Mouse (Mus musculus): ENCODE results near the gene Prss16.
A peak's percentile ranks its signal among the peaks of the same experiment; 100 is the strongest.

Prss16 gene

DNA sequence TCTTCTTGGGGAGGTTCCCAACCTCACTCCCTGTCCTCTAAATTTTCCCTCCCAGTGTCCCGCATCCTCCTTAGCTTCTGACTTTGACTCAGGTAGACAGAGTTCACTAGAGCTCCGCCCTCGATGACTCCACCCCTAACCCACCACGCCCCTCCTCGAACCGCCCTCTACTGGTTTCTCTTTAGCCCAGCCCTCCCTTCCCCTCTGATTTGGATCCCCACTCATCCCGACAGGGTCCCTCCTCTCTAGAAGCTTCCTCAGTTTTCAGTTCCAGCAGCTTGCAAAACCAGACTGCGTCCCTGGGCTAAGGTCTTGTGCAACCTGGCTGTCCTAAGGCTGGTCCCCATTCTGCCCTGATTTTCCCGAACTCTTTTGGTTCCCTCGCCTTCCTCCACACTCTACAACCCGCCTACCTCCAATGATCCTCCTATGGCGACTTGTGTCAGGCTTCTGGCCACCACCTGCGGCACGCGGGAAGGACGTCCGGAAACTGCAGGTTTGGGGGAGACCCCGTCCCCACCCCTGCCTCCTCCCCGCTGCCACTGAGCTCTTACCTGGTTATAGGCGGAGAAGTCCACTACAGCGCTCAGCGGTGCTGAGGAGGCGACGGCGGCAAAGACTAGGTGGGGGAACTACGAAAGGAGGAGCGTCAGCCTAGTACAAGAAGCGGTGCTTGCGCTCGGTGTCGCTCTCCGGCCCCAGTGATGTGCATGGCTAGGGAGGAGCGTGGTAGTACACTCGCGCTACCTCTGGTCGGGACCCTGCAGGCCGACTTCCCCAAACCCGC lies 3.0 kb downstream of the Prss16 start:
- no peak for DNase-seq

GRCm38 (mm10) chr13:22005605-22006333 lies 3.8 kb downstream of the Prss16 start:
- DNase-seq: peak; percentile 32

DNA sequence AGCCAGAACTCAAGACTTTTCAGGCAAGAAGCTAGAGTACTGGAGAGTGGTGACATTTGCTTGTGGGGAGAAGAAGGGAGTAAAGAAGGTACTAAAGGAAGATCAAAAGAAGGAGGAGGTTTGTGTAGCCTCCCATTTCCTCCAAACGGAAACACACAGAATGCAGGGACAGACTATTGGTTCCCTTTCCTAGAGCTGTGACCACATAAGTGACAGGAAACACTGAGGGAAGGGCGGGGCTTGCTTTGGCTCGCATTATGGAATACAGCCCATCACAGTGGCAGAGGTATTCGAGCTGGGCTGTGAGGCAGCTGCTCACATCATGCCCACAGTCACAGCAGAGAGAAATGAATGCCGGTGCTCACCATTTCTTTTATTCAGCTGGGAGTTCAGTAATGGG lies 7.7 kb downstream of the Prss16 start:
- DNase-seq: no peak

- DNase-seq: no peak
Observed at GRCm38 (mm10) chr13:22001346-22001745, 8.2 kb downstream of the Prss16 start.

DNA sequence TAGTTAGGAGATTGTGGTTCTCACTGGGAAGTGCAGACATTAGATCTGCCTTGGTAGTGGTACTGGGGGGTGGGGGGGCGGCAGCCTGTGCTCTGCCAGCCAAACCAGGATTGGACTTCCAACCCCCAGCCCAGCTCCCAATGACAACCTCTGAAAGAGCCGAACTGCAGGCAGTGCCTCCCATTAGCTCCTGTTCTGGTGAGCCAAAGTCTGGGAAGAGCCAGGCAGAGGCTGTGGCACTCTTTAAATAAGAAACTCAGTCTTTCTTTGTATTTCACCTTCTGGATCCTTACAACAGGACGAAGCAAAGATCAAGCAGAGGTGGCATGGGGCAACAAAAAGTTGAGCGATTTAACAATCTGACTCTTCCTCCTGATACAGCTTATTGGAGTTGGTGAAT lies 10.4 kb downstream of the Prss16 start:
- no peak for DNase-seq

DNA sequence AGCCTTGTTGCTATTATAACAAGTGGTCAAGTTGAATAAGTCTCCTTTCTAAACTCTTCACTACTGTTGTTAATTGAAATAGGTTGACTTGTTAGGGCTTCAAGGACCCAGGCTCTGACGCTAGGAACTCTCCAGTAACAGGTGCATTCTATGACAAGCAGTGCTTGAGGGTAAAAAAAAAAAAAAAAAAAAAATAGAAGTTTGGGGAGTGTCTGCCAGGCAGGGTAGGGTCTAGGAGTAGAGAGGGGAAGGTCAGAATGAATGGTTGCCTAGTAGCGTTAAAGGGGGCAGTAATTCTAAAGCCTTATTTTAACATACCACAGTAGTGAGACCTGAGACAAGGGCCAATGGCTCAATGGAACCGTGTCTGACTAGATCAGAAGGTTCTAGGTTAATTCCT lies 11.1 kb downstream of the Prss16 start:
- DNase-seq: no peak

- DNase-seq: no peak
Observed at GRCm38 (mm10) chr13:21997821-21998220, 11.7 kb downstream of the Prss16 start.

GRCm38 (mm10) chr13:21997201-21997820 lies 12.2 kb downstream of the Prss16 start:
- no peak for DNase-seq

- DNase-seq: no peak
Observed at GRCm38 (mm10) chr13:21996840-21997185, 12.7 kb downstream of the Prss16 start.

GRCm38 (mm10) chr13:21996101-21996839 lies 13.3 kb downstream of the Prss16 start:
- no peak for DNase-seq

GRCm38 (mm10) chr13:21995331-21995914 lies 14.1 kb downstream of the Prss16 start:
- DNase-seq: no peak

DNA sequence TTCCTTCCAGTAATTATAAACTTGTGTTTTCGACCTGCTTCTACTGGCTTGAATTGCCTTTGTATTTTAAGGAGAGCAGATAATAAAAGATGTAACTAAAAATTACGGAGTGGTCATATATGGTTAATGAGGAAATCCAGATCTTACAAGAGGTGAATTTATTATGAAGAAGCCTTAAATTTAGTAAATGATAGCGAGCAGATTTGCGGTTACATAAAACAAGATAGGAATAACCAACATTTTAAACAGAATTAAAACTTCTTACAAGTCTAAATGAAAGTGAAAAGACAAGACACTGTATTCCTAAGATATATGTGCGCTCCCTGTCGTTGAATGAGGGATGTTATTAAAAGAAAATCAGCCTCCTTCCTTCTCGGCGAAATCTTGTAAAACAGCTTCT lies 14.6 kb downstream of the Prss16 start:
- no peak for DNase-seq

GRCm38 (mm10) chr13:21993957-21994738 lies 15.4 kb downstream of the Prss16 start:
- no peak for DNase-seq

DNA sequence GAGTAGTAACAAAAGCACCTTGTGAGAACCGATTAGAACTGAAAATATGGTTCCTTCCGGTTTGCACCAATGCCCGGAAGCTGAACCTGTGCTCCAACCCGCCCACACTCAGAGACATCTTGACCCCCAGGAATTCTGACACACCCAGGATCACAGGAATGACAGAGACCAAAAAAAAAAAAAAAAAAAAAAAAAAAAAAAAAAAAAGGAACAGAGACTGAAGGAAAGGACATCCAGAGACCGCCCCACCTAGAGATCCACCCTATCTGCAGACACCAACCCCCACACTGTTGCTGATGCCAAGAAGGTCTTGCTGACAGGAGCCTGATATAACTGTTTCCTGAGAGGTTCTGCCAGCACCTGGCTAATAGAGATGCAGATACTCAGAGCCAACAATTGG lies 17.0 kb downstream of the Prss16 start:
- no peak for DNase-seq

DNA sequence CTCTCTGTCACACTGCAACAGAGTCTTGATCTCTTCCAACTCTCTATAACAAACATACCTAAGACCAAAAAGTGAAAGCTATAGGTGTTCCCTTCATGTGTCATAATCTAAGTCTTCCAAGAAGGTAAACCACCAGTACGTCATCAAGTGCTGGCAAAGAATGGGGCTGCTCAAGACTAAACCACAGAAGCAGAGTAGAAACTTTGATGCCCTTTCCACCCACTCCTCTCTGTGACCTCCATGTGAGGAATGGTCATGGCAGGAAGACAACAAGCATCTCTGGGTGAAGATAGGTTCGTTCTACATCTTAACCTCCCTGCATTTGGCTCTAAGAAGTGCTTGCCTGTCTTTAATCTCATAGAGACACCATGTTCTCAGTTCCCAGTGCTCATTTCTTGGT lies 25.1 kb downstream of the Prss16 start:
- DNase-seq: no peak

- DNase-seq: no peak
Observed at GRCm38 (mm10) chr13:21981803-21982193, 27.7 kb downstream of the Prss16 start.

- no peak for DNase-seq
Observed at GRCm38 (mm10) chr13:21980981-21981802, 28.4 kb downstream of the Prss16 start, which contains the start of gene Pom121l2. Gene Pom121l2 (plus strand): TSS chr13:21981194.

DNA sequence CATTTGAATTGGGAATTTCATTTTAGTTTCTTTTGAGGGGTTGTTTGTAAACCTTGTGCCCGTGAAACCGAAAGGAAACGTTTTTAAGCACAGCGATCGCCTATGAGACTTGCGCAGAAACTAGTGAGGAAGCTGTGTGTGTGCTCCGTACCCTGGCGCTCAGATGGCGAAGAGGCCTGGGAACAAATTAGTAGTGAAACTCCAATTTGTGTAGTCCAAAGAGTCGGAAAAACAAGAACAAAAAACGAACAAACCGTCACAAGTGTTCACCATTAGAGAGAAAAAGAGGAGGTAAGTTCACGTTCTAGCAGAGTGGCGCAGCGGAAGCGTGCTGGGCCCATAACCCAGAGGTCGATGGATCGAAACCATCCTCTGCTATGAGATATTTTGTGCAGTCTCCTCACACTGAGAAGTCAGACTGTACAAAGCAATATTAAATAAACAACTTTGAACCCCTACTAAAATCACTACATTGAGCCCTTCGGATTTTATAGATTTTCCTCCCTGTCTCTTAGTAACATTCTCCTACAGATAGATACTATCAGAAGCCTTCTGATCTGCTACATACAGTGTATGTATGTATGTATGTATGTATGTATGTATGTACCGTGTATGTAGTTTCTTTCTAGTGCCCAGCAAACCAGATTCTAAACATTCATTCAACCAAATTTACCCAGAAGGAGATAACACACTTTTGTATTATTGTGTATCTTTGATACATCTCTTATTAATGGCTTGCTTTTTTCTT lies 34.6 kb downstream of the Prss16 start:
- DNase-seq: peak; percentile 40

GRCm38 (mm10) chr13:21974221-21974725 lies 35.3 kb downstream of the Prss16 start:
- peak; percentile 86 for DNase-seq

DNA sequence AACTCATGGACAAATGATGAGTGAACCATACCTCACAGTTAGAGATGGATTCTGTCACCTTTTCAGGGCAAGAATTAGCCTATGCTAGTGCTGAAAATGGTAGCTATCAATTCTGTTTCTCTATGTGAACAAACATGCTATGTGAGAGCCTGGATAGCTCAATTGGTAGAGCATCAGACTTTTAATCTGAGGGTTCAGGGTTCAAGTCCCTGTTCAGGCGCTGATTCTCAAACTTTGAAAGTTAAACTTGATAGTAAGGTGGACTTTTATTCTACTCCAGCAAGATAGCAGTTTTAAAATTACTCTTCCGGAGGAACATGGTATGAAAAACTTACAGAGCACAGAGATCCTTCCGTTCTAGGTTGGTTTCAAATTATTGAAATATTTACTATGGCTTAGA lies 37.9 kb downstream of the Prss16 start:
- no peak for DNase-seq
